Mouse (Mus musculus) skeletal muscle tissue, adult 2 months (tissue): ENCODE measurements around the gene Mgat5.

Experiments
- DNase-seq: peaks from one replicate; pipeline ENCODE4 v3.0.0-alpha.2; 2012; ENCODE audit warnings: low read depth, low spot score

Mgat5 gene

DNA sequence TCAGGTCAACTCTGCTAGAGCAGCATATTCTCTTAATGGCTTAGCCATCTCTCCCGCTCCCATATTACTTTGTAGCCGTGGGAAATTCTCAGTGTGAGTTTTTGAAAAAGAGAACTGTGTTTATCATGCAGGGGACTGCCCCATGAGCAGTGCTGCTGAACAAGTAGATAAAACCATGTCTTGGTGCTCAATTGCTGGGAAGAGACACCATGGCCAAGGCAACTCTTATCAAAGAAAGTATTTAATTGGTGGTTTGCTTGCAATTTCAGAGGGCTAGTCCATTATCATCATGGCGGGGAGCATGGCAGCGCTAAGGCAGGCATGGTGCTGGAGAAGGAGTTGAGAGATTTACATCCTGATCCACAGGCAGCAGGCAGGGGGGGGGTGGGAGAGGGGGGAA, 54.9 kb downstream of the Mgat5 start:
- DNase-seq, result no peak

DNA sequence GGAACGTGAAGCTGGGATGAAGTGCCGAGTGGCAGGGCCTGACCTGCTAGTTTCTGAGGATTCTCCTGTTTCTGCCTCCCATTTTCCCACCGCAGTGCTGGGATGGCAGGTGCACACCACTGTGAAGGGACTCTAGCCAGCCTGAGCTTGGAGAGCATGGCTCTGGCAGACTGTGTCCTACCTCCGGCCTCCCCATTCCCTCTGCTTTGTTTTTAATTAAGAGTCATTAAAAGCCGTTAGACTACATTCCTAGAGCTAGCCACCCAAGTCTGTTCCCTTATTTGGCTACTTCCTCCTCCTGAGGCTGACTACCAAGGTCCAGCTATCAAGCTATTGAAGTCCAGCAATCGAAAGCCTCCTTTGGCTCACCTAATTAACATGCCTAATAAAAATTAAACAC, 56.2 kb downstream of the Mgat5 start:
- DNase-seq, result no peak

DNA sequence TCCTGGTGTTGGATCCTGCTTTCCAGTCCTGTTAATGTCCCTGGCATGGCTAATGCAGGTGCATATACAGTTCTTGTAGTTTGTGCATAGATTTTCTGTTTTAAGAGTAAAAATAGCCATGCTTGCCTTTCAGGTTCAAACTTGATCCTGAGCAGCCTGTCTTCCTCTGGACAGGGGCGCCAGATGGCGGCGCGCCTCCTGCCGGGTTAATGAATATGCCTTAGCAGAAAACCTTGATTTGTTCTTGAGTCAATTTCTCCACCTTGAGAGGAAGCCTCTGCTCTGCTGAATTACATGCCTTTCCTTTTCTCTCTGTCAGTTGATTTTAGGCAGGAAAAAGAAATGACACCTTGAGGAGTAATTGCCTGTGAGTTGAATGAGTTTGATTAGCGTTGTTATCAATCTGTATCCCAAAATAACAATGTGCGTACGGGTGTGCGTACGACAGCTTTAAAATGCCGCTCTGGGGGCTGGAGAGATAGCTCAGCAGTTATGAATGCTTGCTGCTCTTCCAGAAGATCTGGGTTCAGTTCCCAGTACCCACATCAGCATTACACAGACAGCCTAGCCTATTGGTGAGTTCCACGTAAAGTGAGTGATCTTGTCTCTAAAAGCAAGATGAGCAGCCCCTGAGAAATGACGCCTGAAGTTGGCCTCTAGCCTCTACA, 57.5 kb downstream of the Mgat5 start:
- DNase-seq, result no peak

DNA sequence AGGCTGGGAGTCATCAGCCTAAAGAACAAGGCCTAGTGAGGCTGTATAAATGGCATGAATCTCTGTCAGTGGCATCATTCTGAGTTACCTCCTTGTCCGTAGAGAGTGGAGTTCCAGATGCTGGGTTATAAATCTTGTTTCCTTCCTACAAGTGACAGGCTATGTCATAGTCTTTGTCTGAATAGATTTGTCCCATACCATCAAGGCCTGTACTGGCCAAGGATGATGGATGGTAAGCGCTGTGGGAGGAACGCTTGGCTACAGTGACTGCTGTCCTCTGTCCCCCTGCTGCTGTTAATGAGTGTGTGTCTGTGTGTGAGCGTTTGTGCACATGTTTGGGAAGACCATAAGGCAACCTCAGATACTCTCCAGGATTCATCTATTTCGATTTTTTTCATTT, 63.2 kb downstream of the Mgat5 start:
- no peak for DNase-seq

DNA sequence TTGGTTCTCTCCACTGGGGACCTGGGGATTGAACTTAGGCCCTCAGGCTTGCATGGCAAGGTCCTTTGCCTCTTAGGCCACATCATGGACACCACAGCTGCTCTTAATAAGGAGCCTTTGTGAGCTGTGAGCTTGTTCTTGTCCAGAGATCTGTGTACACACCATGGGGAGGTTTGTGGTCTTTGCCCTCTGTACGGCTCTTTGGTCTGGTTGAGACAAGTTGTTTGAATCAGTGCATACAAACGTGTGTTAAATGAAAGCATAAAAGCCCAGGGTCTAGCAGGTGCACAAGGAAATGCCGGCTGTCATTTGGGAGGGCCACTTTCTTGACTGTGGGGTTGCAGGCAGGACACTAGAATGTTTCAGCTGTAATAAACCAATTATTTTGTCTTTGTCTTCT, 64.5 kb downstream of the Mgat5 start:
- DNase-seq, result no peak

DNA sequence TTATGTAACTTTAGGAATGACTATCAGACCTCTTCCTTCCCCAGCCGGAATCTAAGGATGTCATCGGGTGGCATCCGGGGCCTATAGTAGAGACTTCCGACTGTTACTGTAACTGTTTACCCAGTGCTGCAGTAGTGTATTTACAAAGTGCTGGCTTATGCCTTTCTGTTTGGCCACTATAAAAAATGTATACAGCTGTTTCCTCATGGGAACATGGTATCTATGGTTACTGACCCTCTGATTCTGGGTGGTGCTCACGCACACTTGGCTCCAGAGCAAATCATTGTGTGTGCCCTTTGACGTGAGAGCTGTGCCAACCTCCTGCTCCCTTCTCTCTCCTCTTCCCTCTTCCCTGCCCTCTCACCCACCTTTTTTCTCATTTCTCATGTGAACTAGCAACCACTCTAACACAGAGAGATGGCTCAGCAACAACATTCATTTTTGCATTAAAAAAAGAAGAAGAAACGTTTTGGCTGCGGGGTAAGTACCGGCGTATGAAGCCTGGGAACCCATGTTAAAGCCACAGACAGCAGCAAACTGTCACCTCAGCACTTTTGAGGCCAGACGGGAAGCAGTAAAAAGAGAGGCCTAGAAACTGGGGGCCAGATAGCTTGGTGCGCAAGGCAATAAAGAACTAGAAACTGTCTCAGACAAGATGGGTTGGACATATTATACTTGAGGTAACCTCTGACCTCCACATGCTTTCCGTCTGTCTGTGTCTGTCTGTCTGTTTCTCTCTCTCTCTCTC, 65.6 kb downstream of the Mgat5 start:
- no peak for DNase-seq

DNA sequence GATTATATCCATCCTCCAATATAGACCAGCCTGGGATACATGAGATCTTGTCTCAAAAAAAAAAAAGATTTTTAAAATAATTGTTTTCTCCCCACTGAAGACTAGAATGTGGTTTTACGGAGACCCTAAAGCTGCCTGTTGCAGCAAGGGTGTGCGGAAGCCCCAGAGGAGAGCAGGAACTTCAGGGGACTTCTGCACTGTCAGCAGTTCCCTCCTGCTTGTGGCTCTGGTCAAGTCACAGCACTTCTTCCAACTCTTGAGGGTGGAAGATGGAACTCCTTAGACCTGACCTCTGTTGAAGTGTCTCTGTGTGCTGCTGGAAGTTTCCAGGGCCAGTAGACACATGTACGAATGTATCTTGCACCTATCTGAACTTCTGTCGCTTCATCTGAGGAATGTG, 66.3 kb downstream of the Mgat5 start:
- peak; percentile 6 for DNase-seq

DNA sequence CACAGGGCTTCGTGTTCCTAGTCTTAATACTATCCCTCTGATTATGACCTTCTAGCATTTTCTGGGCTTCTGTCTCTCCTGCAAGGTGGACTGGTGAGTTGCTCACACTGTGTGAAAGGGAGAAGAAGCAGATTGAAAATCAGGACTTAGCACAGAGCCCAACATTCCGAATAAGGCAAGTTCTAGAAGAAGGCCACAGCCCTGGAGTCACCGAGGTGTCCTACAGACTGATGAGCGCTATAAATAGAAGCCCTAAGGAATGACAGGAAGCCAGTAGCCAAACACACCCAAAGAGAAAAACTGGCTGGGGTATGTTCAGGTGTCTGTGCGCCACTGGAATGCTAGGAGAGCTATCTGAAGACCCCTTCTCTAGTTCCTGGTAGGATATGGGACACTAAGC, 68.5 kb downstream of the Mgat5 start:
- no peak for DNase-seq

DNA sequence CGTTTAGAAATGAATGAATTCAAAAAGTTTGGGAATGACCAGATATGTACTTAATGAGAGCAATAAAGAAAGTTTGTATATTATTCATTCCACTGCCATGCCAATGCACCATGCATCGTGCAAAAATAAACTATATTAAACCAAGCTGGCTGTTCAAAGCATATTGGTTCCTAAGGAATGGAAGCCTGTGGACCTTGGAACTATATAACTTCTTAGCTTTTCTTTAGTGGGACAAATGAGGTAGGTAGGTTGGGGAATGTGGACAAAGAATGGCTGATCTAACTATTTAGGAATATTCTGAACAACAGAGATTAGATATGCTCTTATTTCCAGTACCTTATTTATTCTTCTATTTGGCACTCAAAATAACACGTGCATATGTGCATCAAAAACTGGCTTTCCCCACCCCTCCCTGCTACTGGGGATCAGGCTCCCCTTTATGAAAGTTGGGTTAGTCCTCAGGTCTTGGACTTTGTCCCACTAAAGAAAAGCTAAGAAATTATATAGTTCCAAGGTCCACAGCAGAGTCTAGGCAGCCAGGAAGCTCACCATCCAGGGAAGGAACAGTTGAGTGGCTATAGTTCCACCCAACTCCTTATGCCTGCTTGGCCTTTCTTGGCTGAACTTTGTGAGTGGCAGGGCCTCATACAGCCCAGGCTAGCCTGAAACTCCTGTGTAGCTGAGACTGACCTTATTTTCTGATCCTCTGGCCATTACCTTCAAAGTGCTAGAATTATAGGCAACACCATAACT, 70.9 kb downstream of the Mgat5 start:
- no peak for DNase-seq

DNA sequence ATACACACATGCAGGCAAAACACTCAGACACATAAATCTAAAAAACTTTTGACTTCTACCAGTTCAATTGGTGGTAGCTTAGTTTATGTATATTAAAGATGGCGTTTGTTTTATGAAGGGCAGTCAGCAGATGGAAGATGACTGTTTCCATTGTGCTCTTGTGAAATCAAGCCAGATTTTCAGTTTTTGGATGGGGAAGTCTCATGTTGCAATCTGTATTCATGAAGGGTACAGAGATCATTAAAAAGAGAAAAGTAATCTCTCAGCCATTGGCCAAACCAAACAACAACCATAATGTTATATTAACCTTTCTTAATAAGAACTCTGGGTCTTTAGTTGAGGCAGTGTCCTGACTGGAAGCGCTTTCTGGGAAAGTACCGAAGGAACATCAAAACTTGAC, 73.3 kb downstream of the Mgat5 start:
- no peak for DNase-seq

DNA sequence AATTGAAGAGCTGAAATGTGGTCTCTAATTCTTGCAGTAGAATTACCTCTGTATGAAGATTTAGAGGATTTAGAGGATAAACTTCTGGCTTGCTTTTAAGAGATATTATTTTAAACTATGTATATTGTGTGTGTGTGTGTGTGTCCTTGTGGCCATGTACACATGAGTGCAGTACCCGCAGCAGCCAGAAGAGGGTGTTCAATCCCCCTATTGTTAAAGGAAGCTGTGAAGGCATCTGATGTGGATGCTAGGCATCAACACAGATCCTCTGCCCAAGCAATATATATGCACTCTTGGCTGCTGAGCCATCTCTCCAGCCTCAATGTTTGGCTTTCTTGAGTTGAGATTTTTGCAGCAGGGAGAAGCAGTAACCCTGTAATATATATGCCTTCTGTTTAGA, 75.4 kb downstream of the Mgat5 start:
- no peak for DNase-seq

DNA sequence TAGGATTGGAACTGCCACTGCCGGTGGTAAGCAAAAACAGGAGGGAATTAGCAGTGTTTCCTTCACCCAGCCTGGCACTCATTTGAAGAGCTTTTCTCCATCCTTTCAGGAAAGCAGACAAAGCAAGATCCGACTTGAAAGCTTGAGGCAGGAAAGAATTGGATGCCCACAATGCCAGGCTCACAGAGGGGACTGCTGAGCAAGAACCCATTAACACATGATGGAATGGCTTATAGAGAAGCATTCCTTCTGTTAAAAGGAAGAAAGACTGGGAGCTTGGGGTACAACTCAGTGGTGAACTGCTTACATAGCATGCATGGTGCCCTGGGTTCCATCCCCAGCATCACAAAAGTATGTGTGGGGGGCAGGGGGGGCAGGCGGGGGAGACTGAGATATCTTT, 80.2 kb downstream of the Mgat5 start:
- DNase-seq, result no peak

DNA sequence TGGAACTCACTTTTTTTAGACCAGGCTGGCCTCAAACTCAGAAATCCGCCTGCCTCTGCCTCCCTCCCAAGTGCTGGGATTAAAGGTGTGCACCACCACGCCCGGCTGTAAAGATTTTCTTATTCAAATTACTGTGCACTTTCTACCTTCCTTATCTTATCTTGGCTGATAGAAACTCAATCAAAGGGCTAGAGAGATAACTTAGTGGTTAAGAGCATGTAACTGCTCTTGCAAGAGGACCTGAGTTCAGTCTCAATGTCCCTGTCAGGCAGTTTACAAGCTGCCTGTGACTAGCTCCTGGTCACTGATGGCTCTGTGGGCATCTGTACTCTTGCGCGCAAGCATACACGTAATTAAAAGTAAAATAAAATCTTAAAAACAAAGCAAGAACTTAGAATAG, 82.7 kb downstream of the Mgat5 start:
- no peak for DNase-seq

DNA sequence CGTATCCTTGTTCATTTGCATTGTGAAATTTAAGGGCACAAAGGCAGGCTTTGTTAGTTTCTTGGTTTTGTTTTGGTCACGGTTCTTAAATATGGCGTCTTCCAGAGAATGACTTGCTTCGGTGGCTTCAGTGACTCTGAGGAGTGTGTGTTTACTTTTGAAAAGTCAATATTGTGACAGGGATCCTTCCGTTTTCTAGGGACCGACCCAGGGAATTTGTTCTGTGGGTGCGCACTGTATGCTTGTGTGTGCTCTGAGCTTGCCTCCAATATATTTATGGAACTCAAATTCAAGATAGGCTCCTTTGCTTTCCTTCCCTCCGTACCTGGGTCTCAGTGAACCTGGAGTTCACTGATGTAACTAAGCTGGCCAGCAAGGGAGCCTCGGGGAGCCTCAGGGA, 86.1 kb downstream of the Mgat5 start:
- DNase-seq, result no peak

DNA sequence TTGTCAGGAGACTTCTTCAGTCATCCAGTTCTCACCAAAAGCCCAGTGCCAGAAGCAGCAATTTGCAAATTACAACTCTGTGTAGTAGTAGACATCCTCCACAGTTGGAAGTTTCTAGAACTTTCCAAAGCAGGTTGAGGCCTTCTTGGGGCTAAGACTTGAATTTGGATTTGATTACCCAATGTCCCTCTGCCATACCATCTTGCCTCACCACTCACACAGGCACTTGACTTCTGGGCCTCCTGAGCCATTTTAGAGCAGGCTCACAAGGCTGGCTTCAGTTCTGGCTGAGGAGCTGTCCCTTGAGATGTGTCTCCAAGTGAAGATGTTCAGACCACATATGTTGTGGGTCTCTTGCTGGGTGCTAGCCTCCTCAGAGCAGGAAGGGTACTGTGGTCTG, 86.9 kb downstream of the Mgat5 start:
- DNase-seq, result no peak

DNA sequence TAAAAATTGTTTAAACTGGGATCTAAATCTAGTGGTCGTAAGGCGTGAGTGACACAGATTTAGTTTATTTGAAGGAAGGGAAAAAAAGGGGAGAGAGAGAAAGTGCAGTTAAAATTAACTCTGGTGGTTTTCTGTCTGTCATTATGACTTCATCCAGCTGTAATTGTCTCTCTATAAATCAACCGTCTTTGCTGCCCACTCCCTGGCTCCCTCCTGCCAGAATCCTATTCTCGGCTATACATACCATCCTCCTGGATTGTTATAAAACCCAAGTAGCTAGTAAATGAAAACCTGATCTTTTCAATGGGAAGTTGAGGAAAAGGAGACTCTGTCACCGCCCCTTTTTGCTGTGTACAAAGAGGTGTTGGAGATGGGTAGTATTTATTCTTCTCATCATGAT, 88.5 kb downstream of the Mgat5 start:
- no peak for DNase-seq

DNA sequence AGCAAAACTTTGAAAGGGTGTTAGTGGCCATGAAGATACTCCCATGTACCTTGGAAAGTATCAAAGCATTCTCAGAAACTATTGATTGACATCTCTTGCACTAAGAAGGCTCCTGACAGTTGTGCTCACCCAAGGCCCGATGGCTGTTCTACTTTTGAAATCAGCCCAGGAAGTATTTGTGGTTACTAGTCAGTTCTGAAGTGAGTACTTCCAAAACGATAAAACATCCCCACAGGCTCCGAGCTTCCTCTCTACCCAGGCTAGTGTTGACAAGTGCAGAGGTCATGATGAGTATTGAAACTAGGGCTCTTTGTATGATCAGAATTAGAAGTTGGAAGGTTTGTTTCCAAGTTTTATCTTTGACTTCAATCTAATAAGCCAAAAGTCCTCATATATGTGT, 92.0 kb downstream of the Mgat5 start:
- DNase-seq, result no peak

DNA sequence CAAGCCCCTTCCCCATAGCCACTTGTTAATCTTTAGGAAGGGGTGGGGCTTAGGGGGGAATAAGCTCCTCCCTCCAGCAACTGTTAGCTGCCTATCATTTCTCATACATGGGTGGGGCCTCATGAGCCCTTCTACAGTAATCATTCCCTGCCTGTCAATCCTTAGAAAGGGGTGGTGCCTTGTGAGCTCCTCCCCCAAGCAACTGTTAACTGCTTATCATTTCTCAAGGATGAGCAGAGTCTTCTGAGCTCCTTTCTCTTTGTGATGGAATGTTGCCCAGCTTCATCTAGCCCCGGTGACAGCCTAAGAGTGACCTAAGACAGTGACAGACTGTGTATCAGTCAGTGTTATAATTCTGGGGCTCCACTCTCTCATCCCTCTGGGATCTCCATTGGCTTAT, 95.0 kb downstream of the Mgat5 start:
- no peak for DNase-seq

DNA sequence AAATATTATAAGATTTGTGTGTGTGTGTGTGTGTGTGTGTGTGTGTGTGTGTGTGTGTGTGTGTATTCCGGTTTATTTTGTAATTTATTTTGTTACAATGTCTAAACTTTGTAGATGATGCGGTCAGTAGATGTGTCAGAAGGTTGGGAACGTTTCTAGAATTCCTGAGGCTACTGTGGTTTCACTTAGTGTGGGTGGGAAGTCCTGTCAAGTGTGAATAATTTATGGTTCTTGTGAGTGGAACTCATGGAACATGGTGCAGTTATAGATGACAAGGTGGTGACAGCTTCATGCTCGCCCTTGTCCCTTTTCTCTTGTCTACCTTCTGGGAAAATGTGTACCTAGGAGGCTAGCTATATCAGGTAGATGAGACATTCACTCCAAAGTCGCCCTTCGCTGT, 96.2 kb downstream of the Mgat5 start:
- no peak for DNase-seq

DNA sequence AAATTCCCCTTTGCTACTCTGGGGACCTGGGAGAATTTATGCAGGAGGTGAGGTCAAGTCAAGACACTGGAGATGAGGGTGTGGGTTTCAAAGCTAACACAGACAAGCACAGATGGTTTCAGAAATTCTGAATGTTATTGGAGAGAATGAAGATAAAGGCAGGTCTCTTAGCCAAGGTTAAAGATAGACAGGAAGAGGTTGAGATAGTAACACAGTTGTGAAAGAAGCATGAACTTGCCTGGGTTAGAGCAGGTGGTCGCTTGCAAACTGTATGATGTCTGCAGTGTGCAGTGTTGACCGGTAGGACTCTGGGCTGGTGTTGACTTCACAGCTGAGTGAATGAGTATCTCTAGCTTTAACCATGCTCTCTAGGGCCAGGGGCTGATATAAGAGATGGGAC, 97.8 kb downstream of the Mgat5 start:
- no peak for DNase-seq

DNA sequence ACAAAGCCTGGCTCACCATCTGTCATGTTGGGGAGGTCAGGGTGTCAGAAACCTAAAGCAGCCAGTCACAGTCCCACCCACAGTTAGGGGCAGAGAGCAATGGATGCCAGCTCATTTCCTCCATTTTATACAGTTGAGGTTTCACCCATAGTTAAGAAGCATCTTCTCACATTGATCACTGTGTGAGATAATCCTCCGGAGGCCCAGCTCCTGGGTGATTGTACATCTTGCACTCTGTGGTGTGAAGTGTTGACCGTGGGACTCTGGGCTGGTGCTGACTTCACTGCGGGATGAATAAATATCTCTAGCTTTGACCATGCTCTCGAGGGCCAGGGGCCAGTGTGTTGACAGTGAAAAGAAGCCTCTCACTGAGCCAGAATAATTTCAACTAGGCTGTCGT, 99.0 kb downstream of the Mgat5 start:
- no peak for DNase-seq

DNA sequence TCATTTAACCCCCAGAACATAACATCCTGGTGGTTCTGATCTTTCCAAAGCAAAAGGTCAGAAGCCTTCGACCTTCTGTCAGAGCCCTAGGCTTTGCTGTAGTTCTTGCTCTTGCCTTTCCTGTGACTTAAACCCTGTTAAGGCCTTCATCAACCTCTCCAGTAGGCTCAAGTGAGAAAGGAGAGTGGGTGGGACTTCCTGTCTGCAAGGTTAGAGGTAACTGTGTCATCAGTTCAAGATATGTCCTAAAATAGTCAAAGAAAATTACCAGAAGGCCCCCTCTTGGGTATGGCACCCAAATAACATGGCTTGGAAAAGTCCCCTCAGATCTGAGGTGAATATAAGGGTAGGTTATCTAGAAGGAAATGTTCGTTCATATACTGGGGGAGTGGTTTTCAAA, 99.5 kb downstream of the Mgat5 start:
- no peak for DNase-seq

DNA sequence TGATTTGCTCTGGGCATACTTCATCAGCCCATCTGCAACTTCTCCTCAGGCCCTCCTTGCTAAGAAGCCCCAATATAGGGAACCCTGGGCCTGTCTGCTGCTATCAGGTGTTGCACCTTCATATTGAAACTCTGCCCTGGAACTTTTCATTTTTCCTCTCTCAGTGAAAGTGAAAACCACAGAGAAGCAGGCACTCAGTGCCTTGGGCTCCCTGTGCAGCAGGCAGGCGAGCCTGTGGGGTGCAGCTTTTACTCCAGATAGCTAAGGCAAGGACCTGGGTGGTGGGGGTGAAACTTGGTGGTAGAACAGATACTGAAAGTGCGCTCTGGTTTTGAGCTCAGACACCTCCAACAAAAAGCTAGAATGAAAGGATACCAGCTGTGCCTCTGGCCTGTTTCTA, 100.8 kb downstream of the Mgat5 start:
- no peak for DNase-seq
